Mouse (Mus musculus) midbrain, embryonic 15.5 days (tissue): Measurements from ENCODE around the gene Klhl13. TPM values are rescaled to one million over a fixed set of nuclear protein-coding genes. Genes with fewer than 3 reads are reported as not detected.

ENCODE experiments used
- ATAC-seq: fragments of 200-750 bp; cut with Nextera tagmentation; replicated peaks from 2 replicates; pipeline ENCODE4 v1.8.0; 2017; ENCODE audit warnings: moderate TSS enrichment
- H3K27ac ChIP-seq: fragments of 300-500 bp; sonication (generic); 2 replicates; pipeline ENCODE4 v1.5.1; 2015; ENCODE audit warnings: mild to moderate bottlenecking, inconsistent platforms
- H3K27me3 ChIP-seq: fragments of 300-500 bp; sonication (generic); replicated peaks from 2 replicates; pipeline ENCODE4 v1.6.1; 2015; ENCODE audit warnings: inconsistent platforms
- H3K36me3 ChIP-seq: fragments of 300-500 bp; sonication (generic); replicated peaks from 2 replicates; pipeline ENCODE4 v1.6.1; 2015; ENCODE audit warnings: inconsistent platforms
- H3K4me1 ChIP-seq: fragments of 300-500 bp; sonication (generic); 2 replicates; pipeline ENCODE4 v1.6.1; 2015; ENCODE audit warnings: inconsistent platforms
- H3K4me2 ChIP-seq: fragments of 300-500 bp; sonication (generic); 2 replicates; pipeline ENCODE4 v1.6.1; 2015; ENCODE audit warnings: inconsistent platforms, mild to moderate bottlenecking, moderate library complexity
- H3K4me3 ChIP-seq: fragments of 300-500 bp; sonication (generic); 2 replicates; pipeline ENCODE4 v1.5.1; 2015; ENCODE audit warnings: mild to moderate bottlenecking, inconsistent platforms
- H3K9ac ChIP-seq: fragments of 300-500 bp; sonication (generic); 2 replicates; pipeline ENCODE4 v1.6.1; 2015; ENCODE audit warnings: mild to moderate bottlenecking, inconsistent platforms
- H3K9me3 ChIP-seq: fragments of 300-500 bp; sonication (generic); 2 replicates; pipeline ENCODE4 v1.6.1; 2016; ENCODE audit warnings: inconsistent platforms
- WGBS: fragments of 180-500 bp; shearing (Covaris S2); methylation state at CpG from one replicate; pipeline ENCODE4 v1.1.7; 2015; ENCODE audit warnings: mixed read lengths; 5-methylcytosine and 5-hydroxymethylcytosine counted together
- polyA plus RNA-seq: library from polyadenylated mRNA; unstranded; fragments of >200 nt; fragmentation: Nextera tagmentation; extraction: Ambion mirVana; gene quantifications from 2 replicates; pipeline ENCODE4 v1.2.1, GENCODE M21; 2015

The Klhl13 gene
- 169 and 179 TPM in 2 replicates for polyA plus RNA-seq

DNA sequence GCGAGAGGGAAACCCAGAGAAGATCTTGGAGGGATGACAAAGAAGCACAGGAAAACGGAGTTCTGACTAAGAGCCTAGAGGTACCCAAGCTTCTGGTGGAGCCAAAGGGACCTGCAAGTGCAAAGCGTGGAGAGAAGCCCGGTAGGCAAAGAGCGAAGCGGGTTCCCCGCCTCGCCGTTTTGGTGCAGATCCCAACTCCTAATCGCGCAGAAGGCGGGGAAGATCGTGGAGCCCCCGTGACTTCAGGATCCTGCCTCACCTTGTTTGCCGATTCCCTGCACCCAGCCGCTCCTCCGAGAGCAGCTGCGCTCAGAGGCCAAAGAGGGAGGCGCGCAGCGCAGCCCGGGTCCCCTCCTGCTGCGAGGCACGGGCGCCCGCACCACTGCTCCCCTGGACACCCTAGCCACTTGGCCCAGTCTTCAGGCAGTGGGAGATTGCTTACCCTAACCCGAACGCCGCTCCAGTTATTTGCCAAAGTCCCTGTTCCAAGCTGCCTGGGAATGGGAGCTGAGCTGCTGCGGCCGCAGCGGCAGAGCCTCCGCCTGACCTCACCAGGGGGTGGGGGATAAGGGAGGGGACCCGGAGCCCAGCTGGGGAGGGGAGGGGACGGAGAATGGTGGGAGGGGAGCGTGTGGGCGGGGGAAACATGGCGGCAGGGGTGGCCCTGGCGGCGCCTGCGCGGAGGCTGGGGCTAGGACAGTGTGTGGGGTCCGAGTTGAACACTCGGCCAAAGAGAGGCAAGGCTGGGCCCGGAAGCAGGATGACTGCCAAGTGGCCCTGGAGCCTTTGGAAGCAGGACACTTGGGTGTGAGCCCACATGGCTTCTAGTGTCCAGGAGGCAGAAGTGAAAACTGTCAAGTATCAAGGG, at the start of gene Klhl13:
Gene Klhl13, minus strand, starts transcription at position 569 of the 868 bp plus-strand sequence.
- no peaks in the 10 kb centered on the region for H3K27me3 ChIP-seq
- H3K4me3 ChIP-seq = peak within 1 kb of the TSS; percentile 65
- WGBS = 14% methylated on average over 44 of the region's 45 CpGs
- H3K4me1 ChIP-seq = peaks cover 4% of the 10 kb centered on the region; the same call in 1 of the 2 replicates
- H3K4me2 ChIP-seq = peak within 1 kb of the TSS; percentile 51
- peak within 1 kb of the TSS; percentile 58 for H3K9ac ChIP-seq
- no peaks in the 10 kb centered on the region for H3K36me3 ChIP-seq
- H3K9me3 ChIP-seq = no peaks in the 10 kb centered on the region
- H3K27ac ChIP-seq = peak within 1 kb of the TSS; percentile 77
- peak; percentile 92 for ATAC-seq

GRCm38 (mm10) chrX:23409296-23410149, 44.6 kb upstream of the Klhl13 start:
- Histone ChIP-seq H3K4me3 (no peak overlapping the region), H3K27me3 (no peaks in the 10 kb centered on the region), H3K36me3 (no peaks in the 10 kb centered on the region), H3K9me3 (peaks cover 2% of the 10 kb centered on the region; the same call in 1 of the 2 replicates), H3K4me1 (no peaks in the 10 kb centered on the region), H3K9ac (no peak overlapping the region), H3K4me2 (no peak overlapping the region), H3K27ac (no peak overlapping the region)
- 50% methylated on average over 4 of the region's 4 CpGs for WGBS
- no peak for ATAC-seq

DNA sequence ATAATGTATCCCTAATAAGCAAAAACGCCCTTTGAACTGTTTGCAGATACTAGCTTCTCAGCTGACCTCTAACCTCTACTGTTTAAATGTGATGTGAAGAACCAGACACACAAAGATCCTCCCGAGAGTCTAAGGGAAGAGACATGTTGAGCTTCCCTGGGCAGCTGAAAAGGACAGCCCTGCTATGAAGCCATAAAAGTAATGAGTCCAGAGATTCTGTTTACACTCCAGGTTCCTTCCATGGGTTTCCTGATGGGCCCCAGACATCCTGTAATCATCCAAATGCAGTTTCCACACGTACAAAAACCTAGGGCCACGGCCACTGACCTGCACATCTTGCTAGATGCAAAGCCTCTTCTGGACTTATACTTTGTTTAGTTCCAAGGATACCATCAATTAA, 23.8 kb upstream of the Klhl13 start:
- H3K4me3 ChIP-seq = no peak overlapping the region
- no peak overlapping the region for H3K4me2 ChIP-seq
- ATAC-seq = no peak
- no peak overlapping the region for H3K9ac ChIP-seq
- H3K9me3 ChIP-seq = no peaks in the 10 kb centered on the region
- 79% methylated on average over 4 of the region's 4 CpGs for WGBS
- no peaks in the 10 kb centered on the region for H3K27me3 ChIP-seq
- H3K4me1 ChIP-seq = no peaks in the 10 kb centered on the region
- H3K36me3 ChIP-seq = no peaks in the 10 kb centered on the region
- no peak overlapping the region for H3K27ac ChIP-seq

DNA sequence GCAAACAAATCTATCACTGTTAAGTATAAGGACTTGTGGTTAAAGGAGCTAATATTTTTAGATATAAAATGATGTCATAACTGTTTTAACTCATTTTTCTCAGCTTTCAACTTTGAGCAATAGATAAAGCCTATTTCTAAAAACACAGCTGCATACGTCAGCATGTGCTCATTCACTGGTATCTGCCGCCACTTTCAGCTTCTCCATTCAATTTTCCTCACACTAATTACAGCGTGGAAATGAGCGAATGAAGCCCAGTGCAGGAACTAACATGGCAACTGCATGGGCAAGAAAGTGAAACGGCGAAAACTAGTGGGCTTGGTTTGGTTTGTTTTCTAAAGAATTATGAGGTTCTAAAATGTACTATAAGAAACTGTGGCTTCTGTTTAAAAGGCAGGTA, 1.4 kb downstream of the Klhl13 start:
- peak overlapping the region; percentile 65 for H3K4me3 ChIP-seq
- 38% methylated on average over 6 of the region's 6 CpGs for WGBS
- peaks cover 4% of the 10 kb centered on the region; the same call in 1 of the 2 replicates for H3K4me1 ChIP-seq
- H3K27ac ChIP-seq = no peak overlapping the region
- ATAC-seq = no peak
- H3K36me3 ChIP-seq = no peaks in the 10 kb centered on the region
- no peak overlapping the region for H3K9ac ChIP-seq
- peak overlapping the region; percentile 51 for H3K4me2 ChIP-seq
- H3K27me3 ChIP-seq = no peaks in the 10 kb centered on the region
- H3K9me3 ChIP-seq = no peaks in the 10 kb centered on the region

DNA sequence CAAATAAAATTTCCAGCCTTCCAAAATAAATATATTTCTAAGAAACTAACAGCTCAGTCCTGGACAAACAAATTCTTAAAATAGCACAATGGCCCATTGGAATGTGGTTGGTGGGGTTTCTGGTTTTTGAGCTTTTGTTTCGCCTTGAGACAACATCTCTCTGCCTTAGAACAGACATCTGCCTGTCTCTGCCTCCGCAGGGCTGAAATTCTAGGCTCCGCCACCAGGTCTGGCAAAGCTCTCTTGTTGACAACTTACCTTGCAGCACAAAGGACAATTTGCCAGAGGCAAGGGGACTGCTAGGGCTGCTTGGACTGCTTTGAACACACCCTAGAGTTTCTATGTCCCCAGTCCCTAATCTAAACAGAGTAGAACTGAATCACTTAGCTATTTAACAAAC, 4.4 kb downstream of the Klhl13 start:
- ATAC-seq = no peak
- no peak overlapping the region for H3K9ac ChIP-seq
- H3K27ac ChIP-seq = no peak overlapping the region
- H3K4me1 ChIP-seq = peaks cover 4% of the 10 kb centered on the region; the same call in 1 of the 2 replicates
- H3K27me3 ChIP-seq = no peaks in the 10 kb centered on the region
- WGBS = 89% methylated on average over 3 of the region's 3 CpGs
- H3K9me3 ChIP-seq = no peaks in the 10 kb centered on the region
- no peak overlapping the region for H3K4me3 ChIP-seq
- H3K4me2 ChIP-seq = no peak overlapping the region
- H3K36me3 ChIP-seq = no peaks in the 10 kb centered on the region

GRCm38 (mm10) chrX:23350083-23350482, 14.8 kb downstream of the Klhl13 start:
- Histone ChIP-seq H3K27ac (no peak overlapping the region), H3K36me3 (no peaks in the 10 kb centered on the region), H3K4me2 (no peak overlapping the region), H3K4me1 (no peaks in the 10 kb centered on the region), H3K4me3 (no peak overlapping the region), H3K9ac (no peak overlapping the region), H3K27me3 (no peaks in the 10 kb centered on the region), H3K9me3 (no peaks in the 10 kb centered on the region)
- no peak for ATAC-seq
- WGBS = 91% methylated on average over 1 of the region's 1 CpGs

GRCm38 (mm10) chrX:23328116-23328515, 36.8 kb downstream of the Klhl13 start:
- H3K9me3 ChIP-seq = no peaks in the 10 kb centered on the region
- 82% methylated on average over 1 of the region's 1 CpGs for WGBS
- no peaks in the 10 kb centered on the region for H3K27me3 ChIP-seq
- H3K4me3 ChIP-seq = no peak overlapping the region
- no peak overlapping the region for H3K9ac ChIP-seq
- ATAC-seq = no peak
- no peak overlapping the region for H3K4me2 ChIP-seq
- H3K27ac ChIP-seq = no peak overlapping the region
- no peaks in the 10 kb centered on the region for H3K36me3 ChIP-seq
- no peaks in the 10 kb centered on the region for H3K4me1 ChIP-seq

DNA sequence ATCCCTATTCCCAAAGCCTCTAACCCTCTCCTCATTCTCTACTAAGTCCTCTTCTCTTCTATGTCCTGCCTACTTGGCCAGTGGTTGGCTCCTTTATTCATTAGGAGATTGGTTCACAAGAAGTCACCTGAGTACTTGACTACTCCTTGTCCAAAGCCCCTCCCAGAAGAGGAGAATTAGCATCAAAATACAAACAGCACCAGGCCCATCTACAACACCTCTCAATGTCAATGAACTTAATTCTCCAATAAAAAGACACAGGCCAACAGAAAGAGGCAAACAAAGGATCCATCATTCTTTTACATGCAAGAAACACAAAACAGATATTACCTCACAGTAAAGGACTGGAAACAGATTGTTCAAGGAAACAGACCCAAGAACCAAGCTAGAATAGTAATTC, 46.0 kb downstream of the Klhl13 start:
- Histone ChIP-seq H3K36me3 (no peaks in the 10 kb centered on the region), H3K9ac (no peak overlapping the region), H3K27ac (no peak overlapping the region), H3K4me3 (no peak overlapping the region), H3K4me1 (no peaks in the 10 kb centered on the region), H3K27me3 (no peaks in the 10 kb centered on the region), H3K9me3 (no peaks in the 10 kb centered on the region), H3K4me2 (no peak overlapping the region)
- ATAC-seq = no peak

DNA sequence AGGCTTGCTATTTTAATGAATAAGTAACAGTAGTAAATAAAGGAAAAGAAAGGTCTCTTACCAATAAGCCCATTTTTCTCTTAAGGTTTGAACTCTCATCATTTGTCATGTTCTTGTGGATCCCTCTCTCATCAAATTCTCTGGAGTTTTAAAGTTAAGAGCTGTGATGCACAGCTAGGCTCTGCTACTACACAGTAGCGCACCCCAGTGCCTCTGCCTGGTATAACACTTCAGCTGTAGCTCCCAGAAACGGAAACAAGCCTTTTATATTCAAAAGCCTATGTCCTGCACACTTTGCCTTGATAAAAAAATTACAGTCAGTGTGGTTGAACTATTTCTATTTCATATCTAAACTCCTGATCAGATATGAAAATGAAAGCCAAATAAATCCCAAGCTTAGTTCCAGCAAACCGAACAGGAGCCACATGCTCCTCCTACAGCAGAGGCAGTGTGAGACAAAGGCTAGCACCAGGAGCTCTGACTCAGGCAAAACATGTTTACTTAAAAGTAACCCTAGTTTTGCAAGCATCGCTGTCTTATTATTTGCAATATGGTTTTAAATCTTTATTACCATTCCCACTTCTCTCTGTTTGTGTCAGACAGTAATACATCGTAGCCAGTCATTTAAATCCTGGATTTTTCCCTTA, 68.8 kb downstream of the Klhl13 start:
- Histone ChIP-seq H3K36me3 (no peaks in the 10 kb centered on the region), H3K27me3 (no peaks in the 10 kb centered on the region), H3K4me3 (peak overlapping the region; percentile 15; the same call in 1 of the 2 replicates), H3K4me1 (no peaks in the 10 kb centered on the region), H3K9me3 (no peaks in the 10 kb centered on the region), H3K9ac (no peak overlapping the region), H3K27ac (peak overlapping the region; percentile 61), H3K4me2 (no peak overlapping the region)
- WGBS = 20% methylated on average over 5 of the region's 5 CpGs
- peak; percentile 84 for ATAC-seq

- no peaks in the 10 kb centered on the region for H3K9me3 ChIP-seq
- peak overlapping the region; percentile 32 for H3K9ac ChIP-seq
- peak overlapping the region; percentile 48 for H3K4me2 ChIP-seq
- peak; percentile 75 for ATAC-seq
- H3K36me3 ChIP-seq = no peaks in the 10 kb centered on the region
- peak overlapping the region; percentile 39 for H3K4me3 ChIP-seq
- H3K27ac ChIP-seq = peak overlapping the region; percentile 77
- no peaks in the 10 kb centered on the region for H3K27me3 ChIP-seq
- H3K4me1 ChIP-seq = no peaks in the 10 kb centered on the region
- 21% methylated on average over 9 of the region's 10 CpGs for WGBS
These were observed 79.5 kb downstream of the Klhl13 start for GRCm38 (mm10) chrX:23285442-23285817.

DNA sequence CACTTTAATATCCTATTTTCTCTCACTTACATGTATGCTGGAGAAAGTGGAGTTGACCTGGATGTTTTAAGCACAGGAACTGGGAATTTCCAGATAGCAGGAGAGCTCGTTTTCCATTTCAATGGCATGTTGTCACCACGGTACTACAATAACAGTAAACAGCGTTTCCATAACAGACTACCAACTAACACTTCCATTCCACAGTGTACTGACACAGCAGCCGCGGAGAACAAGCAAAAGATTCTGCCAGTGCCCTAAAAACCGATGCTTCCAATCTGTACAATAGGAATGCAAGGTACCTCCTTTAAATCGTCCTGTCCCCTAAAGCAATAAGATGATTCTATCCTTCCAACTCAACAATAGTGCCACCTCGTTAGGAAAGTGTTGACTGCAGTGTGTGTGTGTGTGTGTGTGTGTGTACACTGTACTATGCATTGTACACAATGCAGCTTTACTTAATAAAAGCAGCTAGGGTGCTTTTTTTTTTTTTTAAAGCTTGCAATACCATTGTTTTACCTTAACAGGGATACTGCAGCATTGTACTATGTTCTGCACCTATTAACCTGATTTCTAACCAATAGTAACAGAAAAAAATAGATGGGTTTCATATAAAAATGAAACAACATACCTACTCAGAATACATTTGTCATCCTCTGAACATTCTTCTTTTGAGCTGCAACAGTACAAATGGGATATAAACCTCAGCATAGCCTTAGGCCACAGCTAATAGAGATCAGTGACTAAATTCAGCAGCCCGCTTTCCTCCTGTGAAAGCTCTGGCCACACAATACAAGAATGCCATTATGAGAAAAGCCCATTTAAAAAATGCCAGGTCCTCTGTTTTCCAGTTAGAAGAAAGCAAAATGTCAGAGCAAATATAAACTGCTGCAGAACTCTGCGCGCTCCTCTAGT, 80.1 kb downstream of the Klhl13 start:
- peak overlapping the region; percentile 48 for H3K4me2 ChIP-seq
- peak overlapping the region; percentile 32 for H3K9ac ChIP-seq
- ATAC-seq = peak; percentile 71
- no peaks in the 10 kb centered on the region for H3K4me1 ChIP-seq
- H3K27ac ChIP-seq = peak overlapping the region; percentile 77
- no peaks in the 10 kb centered on the region for H3K36me3 ChIP-seq
- H3K27me3 ChIP-seq = no peaks in the 10 kb centered on the region
- H3K4me3 ChIP-seq = peak overlapping the region; percentile 39
- no peaks in the 10 kb centered on the region for H3K9me3 ChIP-seq
- whole genome bisulfite sequencing = 29% methylated on average over 11 of the region's 11 CpGs
